Mouse (Mus musculus): ENCODE measurements around the gene Dna2. TPM values are rescaled to one million over a fixed set of nuclear protein-coding genes. Genes with fewer than 3 reads are reported as not detected.
A peak's percentile ranks its signal among the peaks of the same experiment; 100 is the strongest.

Dna2 gene
- total RNA-seq, 2 experiments from 2014 or later: 0.15 to 0.25 TPM

- H3K27ac ChIP-seq: no peak overlapping the region
- no peak for DNase-seq
- intact Hi-C loops (cut with DNase I): no loop called here
- H3K4me3 ChIP-seq: no peak overlapping the region
- no peak for TF ChIP-seq CTCF (IDR thresholded peaks at IDR 0.05)
Observed at GRCm38 (mm10) chr10:62990636-62991035, 43.8 kb downstream of the Dna2 start.

- intact Hi-C loops (cut with DNase I): no loop called here
- Histone ChIP-seq H3K27ac (no peak overlapping the region), H3K4me3 (no peak overlapping the region)
- no peak for TF ChIP-seq CTCF (IDR thresholded peaks at IDR 0.05)
- DNase-seq: no peak
Observed at GRCm38 (mm10) chr10:62993991-62994390, 47.2 kb downstream of the Dna2 start.

- Histone ChIP-seq H3K4me3 (no peak overlapping the region), H3K27ac (no peak overlapping the region)
- no peak for TF ChIP-seq CTCF (IDR thresholded peaks at IDR 0.05)
- no peak for DNase-seq
- intact Hi-C loops (cut with DNase I): no loop called here
Observed at GRCm38 (mm10) chr10:63000584-63000983, 53.8 kb downstream of the Dna2 start.

- TF ChIP-seq CTCF (IDR thresholded peaks at IDR 0.05): no peak
- intact Hi-C loops (cut with DNase I): no loop called here
- DNase-seq: no peak
- no peak overlapping the region for H3K27ac ChIP-seq
- H3K4me3 ChIP-seq: no peak overlapping the region
Observed at GRCm38 (mm10) chr10:63003252-63003651, 56.4 kb downstream of the Dna2 start.

GRCm38 (mm10) chr10:63004556-63004955, 57.7 kb downstream of the Dna2 start:
- Histone ChIP-seq H3K4me3 (no peak overlapping the region), H3K27ac (no peak overlapping the region)
- intact Hi-C loops (cut with DNase I): no loop called here
- TF ChIP-seq CTCF (IDR thresholded peaks at IDR 0.05): no peak
- no peak for DNase-seq

- TF ChIP-seq CTCF (IDR thresholded peaks at IDR 0.05): peak; percentile 2; the same call in 1 of the 2 replicates
- DNase-seq: no peak
- H3K4me3 ChIP-seq: no peak overlapping the region
- intact Hi-C loops (cut with DNase I): no loop called here
- no peak overlapping the region for H3K27ac ChIP-seq
Observed at GRCm38 (mm10) chr10:63008193-63008592, 61.4 kb downstream of the Dna2 start.

- no peak for TF ChIP-seq CTCF (IDR thresholded peaks at IDR 0.05)
- Histone ChIP-seq H3K4me3 (no peak overlapping the region), H3K27ac (no peak overlapping the region)
- intact Hi-C loops (cut with DNase I): no loop called here
- no peak for DNase-seq
Observed at GRCm38 (mm10) chr10:63010268-63010667, 63.4 kb downstream of the Dna2 start.

- Histone ChIP-seq H3K27ac (no peak overlapping the region), H3K4me3 (no peak overlapping the region)
- no peak for DNase-seq
- intact Hi-C loops (cut with DNase I): no loop called here
- no peak for TF ChIP-seq CTCF (IDR thresholded peaks at IDR 0.05)
Observed at GRCm38 (mm10) chr10:63011556-63011955, 64.7 kb downstream of the Dna2 start.

GRCm38 (mm10) chr10:63013476-63013875, 66.7 kb downstream of the Dna2 start:
- no peak overlapping the region for H3K4me3 ChIP-seq
- DNase-seq: no peak
- intact Hi-C loops (cut with DNase I): no loop called here
- no peak overlapping the region for H3K27ac ChIP-seq
- TF ChIP-seq CTCF (IDR thresholded peaks at IDR 0.05): no peak

GRCm38 (mm10) chr10:63014168-63014567, 67.3 kb downstream of the Dna2 start:
- no peak for TF ChIP-seq CTCF (IDR thresholded peaks at IDR 0.05)
- no peak for DNase-seq
- intact Hi-C loops (cut with DNase I): no loop called here

GRCm38 (mm10) chr10:63019304-63019703, 72.5 kb downstream of the Dna2 start:
- TF ChIP-seq CTCF (IDR thresholded peaks at IDR 0.05): no peak
- Histone ChIP-seq H3K27ac (no peak overlapping the region), H3K4me3 (no peak overlapping the region)
- no peak for DNase-seq
- intact Hi-C loops (cut with DNase I): no loop called here

More at GRCm38 (mm10) chr10:63014168-63014567, 67.3 kb downstream of the Dna2 start:
- Histone ChIP-seq H3K27ac (no peak overlapping the region), H3K4me3 (no peak overlapping the region)

- no peak for TF ChIP-seq CTCF (IDR thresholded peaks at IDR 0.05)
- DNase-seq: no peak
- peak overlapping the region; percentile 100 for H3K27ac ChIP-seq
- intact Hi-C loops (cut with DNase I): loop anchor here (2.0 to 10.0 kb wide), 5 partner anchors 39 to 535 kb away; partner anchors contain the start of genes Ccar1, Herc4, Rufy2 and Vps26a
- H3K4me3 ChIP-seq: peak overlapping the region; percentile 74
Observed at GRCm38 (mm10) chr10:63021702-63022101, 74.9 kb downstream of the Dna2 start.

- no peak for DNase-seq
- intact Hi-C loops (cut with DNase I): loop anchor here (2.0 to 10.0 kb wide), 5 partner anchors 40 to 536 kb away; partner anchors contain the start of genes Ccar1, Herc4, Rufy2 and Vps26a
- no peak for TF ChIP-seq CTCF (IDR thresholded peaks at IDR 0.05)
- Histone ChIP-seq H3K4me3 (peak overlapping the region; percentile 74), H3K27ac (peak overlapping the region; percentile 100)
Observed at GRCm38 (mm10) chr10:63022541-63023120, 75.8 kb downstream of the Dna2 start.

All from gastrocnemius, adult 2 months (tissue).